Mouse (Mus musculus): ENCODE measurements at regions not wholly inside any gene's neighbourhood (a gene's known extent, or its start where the extent isn't known, plus 50 kb on each side); places are given as distances from the start of the nearest gene placed in this dataset.

DNA sequence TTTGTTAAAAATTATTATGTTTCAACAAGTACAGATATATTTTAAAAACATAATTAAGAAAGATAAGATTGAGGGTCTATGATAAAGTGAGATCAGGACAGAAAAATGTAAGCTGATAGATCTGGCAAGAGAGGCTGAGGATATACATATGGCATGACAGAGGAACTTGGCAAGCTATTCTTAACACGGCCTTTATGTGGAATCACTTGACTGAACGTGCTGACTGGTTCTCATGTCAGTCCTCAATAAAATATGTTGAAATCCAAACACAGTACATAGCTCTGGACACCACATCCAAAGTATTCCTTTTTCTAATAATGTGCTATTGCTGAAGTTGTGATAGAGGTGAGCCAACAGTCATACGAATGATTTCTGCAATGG lies 931.5 kb downstream of the A830018L16Rik start:
- Histone ChIP-seq H3K9me3 (replicated peaks; ENCODE audit: control insufficient read depth, insufficient read depth, low read length, poor library complexity, severe bottlenecking) (peaks cover 15% of the 10 kb centered on the region), H3K4me3 (ENCODE audit: low read depth, low read length) (no peak overlapping the region), H3K27me3 (ENCODE audit: control insufficient read depth, insufficient read depth, low read length, poor library complexity, severe bottlenecking) (no peaks in the 10 kb centered on the region), H3K27ac (ENCODE audit: insufficient read depth, low read length) (no peak overlapping the region), H3K36me3 (ENCODE audit: control insufficient read depth, insufficient read depth, low read length, poor library complexity, severe bottlenecking) (no peaks in the 10 kb centered on the region), H3K4me1 (ENCODE audit: control insufficient read depth, insufficient read depth, low read length) (no peaks in the 10 kb centered on the region), H3K9ac (ENCODE audit: low read depth, poor library complexity, severe bottlenecking) (no peak overlapping the region)
- TF ChIP-seq EP300 (IDR thresholded peaks at IDR 0.05; ENCODE audit: insufficient read depth, low read depth, low read length): no peak
- no peak for TF ChIP-seq CTCF (IDR thresholded peaks at IDR 0.05; ENCODE audit: low read depth, low read length)
- no peak for TF ChIP-seq POLR2A (IDR thresholded peaks at IDR 0.05; ENCODE audit: insufficient read depth, low read length)

DNA sequence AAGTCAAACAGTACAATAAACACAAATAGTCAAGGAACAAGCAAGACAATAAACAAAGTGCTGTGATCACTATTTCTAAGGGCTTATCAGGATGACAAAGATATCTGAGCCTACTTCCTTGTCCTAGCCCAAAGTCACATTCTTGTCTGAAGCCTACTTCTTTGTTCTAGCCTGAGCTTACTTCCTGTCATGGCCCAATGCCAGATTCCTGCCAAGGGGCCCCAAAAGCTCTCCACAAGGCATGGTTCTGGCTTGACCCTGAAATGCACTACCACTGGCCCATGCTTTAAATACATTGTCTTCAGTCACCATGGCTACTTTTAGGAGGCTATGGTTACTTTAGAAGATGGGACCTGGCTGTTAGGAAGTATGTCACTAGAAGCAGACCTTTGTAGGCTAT lies 940.6 kb downstream of the A830018L16Rik start:
- Histone ChIP-seq H3K9me3 (replicated peaks; ENCODE audit: control insufficient read depth, insufficient read depth, low read length, poor library complexity, severe bottlenecking) (no peaks in the 10 kb centered on the region), H3K27me3 (ENCODE audit: control insufficient read depth, insufficient read depth, low read length, poor library complexity, severe bottlenecking) (no peaks in the 10 kb centered on the region), H3K27ac (ENCODE audit: insufficient read depth, low read length) (no peak overlapping the region), H3K4me3 (ENCODE audit: low read depth, low read length) (no peak overlapping the region), H3K9ac (ENCODE audit: low read depth, poor library complexity, severe bottlenecking) (no peak overlapping the region), H3K4me1 (ENCODE audit: control insufficient read depth, insufficient read depth, low read length) (no peaks in the 10 kb centered on the region), H3K36me3 (ENCODE audit: control insufficient read depth, insufficient read depth, low read length, poor library complexity, severe bottlenecking) (no peaks in the 10 kb centered on the region)
- no peak for TF ChIP-seq EP300 (IDR thresholded peaks at IDR 0.05; ENCODE audit: insufficient read depth, low read depth, low read length)
- no peak for TF ChIP-seq CTCF (IDR thresholded peaks at IDR 0.05; ENCODE audit: low read depth, low read length)
- no peak for TF ChIP-seq POLR2A (IDR thresholded peaks at IDR 0.05; ENCODE audit: insufficient read depth, low read length)

DNA sequence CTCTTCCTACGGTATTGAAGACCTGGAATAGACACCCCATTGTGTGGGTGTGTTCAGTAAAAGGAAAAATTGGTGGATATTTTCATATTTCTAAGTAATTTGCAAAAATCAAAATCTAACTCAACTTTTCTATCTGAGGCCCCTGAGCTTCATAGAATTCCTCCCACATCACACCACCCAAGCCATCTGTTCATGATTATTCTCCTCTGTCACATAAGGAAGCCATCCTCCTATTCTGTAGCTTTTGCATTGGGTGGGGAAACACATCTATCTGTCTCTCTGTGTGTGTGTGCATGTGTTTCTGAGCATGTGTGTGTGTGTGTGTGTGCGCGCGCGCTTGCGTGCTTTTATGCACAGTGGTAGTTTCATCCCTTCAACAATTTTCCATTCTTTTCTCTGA lies 954.0 kb downstream of the A830018L16Rik start:
- TF ChIP-seq EP300 (IDR thresholded peaks at IDR 0.05; ENCODE audit: insufficient read depth, low read depth, low read length) (no peak), POLR2A (IDR thresholded peaks at IDR 0.05; ENCODE audit: insufficient read depth, low read length) (no peak), CTCF (IDR thresholded peaks at IDR 0.05; ENCODE audit: low read depth, low read length) (no peak)

DNA sequence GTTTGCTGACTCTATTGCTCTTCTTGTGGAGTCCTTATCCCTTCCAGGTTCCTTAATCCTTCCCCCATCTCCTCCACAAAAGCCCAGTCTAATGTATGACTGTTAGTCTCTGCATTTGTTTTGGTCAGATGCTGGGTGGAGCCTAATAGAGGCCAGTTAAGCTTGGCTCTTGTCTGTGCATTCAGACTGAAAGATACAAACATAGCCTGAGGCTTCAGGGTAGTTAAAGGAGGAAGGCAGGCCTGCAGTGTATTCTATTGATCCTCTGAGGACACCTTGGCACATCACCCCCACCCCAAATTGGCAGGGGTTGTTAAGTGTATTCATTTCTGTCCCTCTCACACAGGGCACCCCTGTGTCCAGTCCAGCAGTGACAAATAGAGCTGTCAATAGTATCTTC lies 959.1 kb downstream of the A830018L16Rik start:
- H3K36me3 ChIP-seq (ENCODE audit: control insufficient read depth, insufficient read depth, low read length, poor library complexity, severe bottlenecking): no peaks in the 10 kb centered on the region
- no peaks in the 10 kb centered on the region for H3K4me1 ChIP-seq (ENCODE audit: control insufficient read depth, insufficient read depth, low read length)
- TF ChIP-seq EP300 (IDR thresholded peaks at IDR 0.05; ENCODE audit: insufficient read depth, low read depth, low read length): no peak
- no peak for TF ChIP-seq CTCF (IDR thresholded peaks at IDR 0.05; ENCODE audit: low read depth, low read length)
- no peak for TF ChIP-seq POLR2A (IDR thresholded peaks at IDR 0.05; ENCODE audit: insufficient read depth, low read length)
- no peaks in the 10 kb centered on the region for H3K27me3 ChIP-seq (ENCODE audit: control insufficient read depth, insufficient read depth, low read length, poor library complexity, severe bottlenecking)
- no peaks in the 10 kb centered on the region for H3K9me3 ChIP-seq (replicated peaks; ENCODE audit: control insufficient read depth, insufficient read depth, low read length, poor library complexity, severe bottlenecking)
- no peak overlapping the region for H3K4me3 ChIP-seq (ENCODE audit: low read depth, low read length)
- H3K27ac ChIP-seq (ENCODE audit: insufficient read depth, low read length): no peak overlapping the region
- no peak overlapping the region for H3K9ac ChIP-seq (ENCODE audit: low read depth, poor library complexity, severe bottlenecking)

More for the DNA sequence above, 954.0 kb downstream of the A830018L16Rik start:
- no peaks in the 10 kb centered on the region for H3K36me3 ChIP-seq (ENCODE audit: control insufficient read depth, insufficient read depth, low read length, poor library complexity, severe bottlenecking)
- H3K4me1 ChIP-seq (ENCODE audit: control insufficient read depth, insufficient read depth, low read length): no peaks in the 10 kb centered on the region
- H3K27ac ChIP-seq (ENCODE audit: insufficient read depth, low read length): no peak overlapping the region
- no peak overlapping the region for H3K9ac ChIP-seq (ENCODE audit: low read depth, poor library complexity, severe bottlenecking)
- H3K27me3 ChIP-seq (ENCODE audit: control insufficient read depth, insufficient read depth, low read length, poor library complexity, severe bottlenecking): no peaks in the 10 kb centered on the region
- no peaks in the 10 kb centered on the region for H3K9me3 ChIP-seq (replicated peaks; ENCODE audit: control insufficient read depth, insufficient read depth, low read length, poor library complexity, severe bottlenecking)
- no peak overlapping the region for H3K4me3 ChIP-seq (ENCODE audit: low read depth, low read length)

DNA sequence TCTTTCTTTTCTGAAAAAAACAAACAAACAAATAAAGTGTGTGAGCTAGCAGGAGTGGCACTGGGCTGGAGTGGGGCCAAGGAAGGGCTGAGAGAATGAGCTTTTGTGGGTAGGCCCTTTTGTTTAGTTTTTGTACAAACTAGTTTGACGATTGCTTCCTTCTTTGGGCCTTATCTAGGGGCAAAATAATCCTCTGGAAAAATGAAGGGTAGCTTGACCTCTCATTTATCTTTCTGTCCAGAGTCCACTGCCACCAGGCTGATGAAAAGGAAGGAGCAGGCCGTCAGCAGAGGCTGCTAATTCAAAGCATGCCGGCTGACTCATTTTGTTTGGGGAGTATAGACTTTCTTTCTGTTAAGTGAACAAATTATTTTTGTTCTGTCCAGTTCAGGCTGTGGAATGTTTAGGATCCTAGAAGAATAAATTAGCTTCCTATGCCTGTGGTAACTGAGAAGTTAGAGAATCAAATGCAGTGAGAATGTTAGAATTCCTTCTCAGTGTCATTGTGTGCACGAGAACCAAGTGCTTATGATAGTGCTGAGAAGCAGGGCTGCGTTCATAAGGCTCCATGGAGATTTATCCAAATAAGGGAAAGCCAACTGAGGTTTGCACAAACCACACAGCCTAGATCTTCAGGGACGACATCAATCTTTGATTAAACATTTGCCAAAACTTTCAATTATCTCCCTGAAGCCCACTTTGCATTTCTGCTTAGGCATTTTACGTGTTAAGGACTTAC lies 984.4 kb downstream of the A830018L16Rik start:
- TF ChIP-seq POLR2A (IDR thresholded peaks at IDR 0.05; ENCODE audit: insufficient read depth, low read length) (no peak), CTCF (IDR thresholded peaks at IDR 0.05; ENCODE audit: low read depth, low read length) (no peak), EP300 (IDR thresholded peaks at IDR 0.05; ENCODE audit: insufficient read depth, low read depth, low read length) (no peak)
- no peak overlapping the region for H3K9ac ChIP-seq (ENCODE audit: low read depth, poor library complexity, severe bottlenecking)
- H3K4me1 ChIP-seq (ENCODE audit: control insufficient read depth, insufficient read depth, low read length): no peaks in the 10 kb centered on the region
- no peaks in the 10 kb centered on the region for H3K9me3 ChIP-seq (replicated peaks; ENCODE audit: control insufficient read depth, insufficient read depth, low read length, poor library complexity, severe bottlenecking)
- H3K27ac ChIP-seq (ENCODE audit: insufficient read depth, low read length): no peak overlapping the region
- H3K4me3 ChIP-seq (ENCODE audit: low read depth, low read length): no peak overlapping the region
- no peaks in the 10 kb centered on the region for H3K27me3 ChIP-seq (ENCODE audit: control insufficient read depth, insufficient read depth, low read length, poor library complexity, severe bottlenecking)
- no peaks in the 10 kb centered on the region for H3K36me3 ChIP-seq (ENCODE audit: control insufficient read depth, insufficient read depth, low read length, poor library complexity, severe bottlenecking)

- H3K4me3 ChIP-seq (ENCODE audit: low read depth, low read length): no peak overlapping the region
- H3K27me3 ChIP-seq (ENCODE audit: control insufficient read depth, insufficient read depth, low read length, poor library complexity, severe bottlenecking): no peaks in the 10 kb centered on the region
- H3K9me3 ChIP-seq (replicated peaks; ENCODE audit: control insufficient read depth, insufficient read depth, low read length, poor library complexity, severe bottlenecking): no peaks in the 10 kb centered on the region
- H3K9ac ChIP-seq (ENCODE audit: low read depth, poor library complexity, severe bottlenecking): no peak overlapping the region
- no peaks in the 10 kb centered on the region for H3K36me3 ChIP-seq (ENCODE audit: control insufficient read depth, insufficient read depth, low read length, poor library complexity, severe bottlenecking)
- no peak overlapping the region for H3K27ac ChIP-seq (ENCODE audit: insufficient read depth, low read length)
- H3K4me1 ChIP-seq (ENCODE audit: control insufficient read depth, insufficient read depth, low read length): no peaks in the 10 kb centered on the region
- TF ChIP-seq CTCF (IDR thresholded peaks at IDR 0.05; ENCODE audit: low read depth, low read length) (no peak), EP300 (IDR thresholded peaks at IDR 0.05; ENCODE audit: insufficient read depth, low read depth, low read length) (no peak), POLR2A (IDR thresholded peaks at IDR 0.05; ENCODE audit: insufficient read depth, low read length) (no peak)
Observed at GRCm38 (mm10) chr1:12405391-12406270, 991.7 kb downstream of the A830018L16Rik start.

All from ES-Bruce4 (cell line).